Mouse (Mus musculus) leukemia stem cell, adult 10-12 weeks (primary cell): Measurements from ENCODE around the gene Vps9d1. TPM values are rescaled to one million over a fixed set of nuclear protein-coding genes. Genes with fewer than 3 reads are reported as not detected.

Source experiments
- polyA plus RNA-seq: library from polyadenylated mRNA; stranded (reverse); fragments of >175 nt; gene quantifications from 2 replicates; pipeline ENCODE4 v1.2.3, GENCODE M21; 2012; ENCODE audit warnings: low replicate concordance

Vps9d1 gene
- 114 and 146 TPM in 2 replicates for polyA plus RNA-seq

DNA sequence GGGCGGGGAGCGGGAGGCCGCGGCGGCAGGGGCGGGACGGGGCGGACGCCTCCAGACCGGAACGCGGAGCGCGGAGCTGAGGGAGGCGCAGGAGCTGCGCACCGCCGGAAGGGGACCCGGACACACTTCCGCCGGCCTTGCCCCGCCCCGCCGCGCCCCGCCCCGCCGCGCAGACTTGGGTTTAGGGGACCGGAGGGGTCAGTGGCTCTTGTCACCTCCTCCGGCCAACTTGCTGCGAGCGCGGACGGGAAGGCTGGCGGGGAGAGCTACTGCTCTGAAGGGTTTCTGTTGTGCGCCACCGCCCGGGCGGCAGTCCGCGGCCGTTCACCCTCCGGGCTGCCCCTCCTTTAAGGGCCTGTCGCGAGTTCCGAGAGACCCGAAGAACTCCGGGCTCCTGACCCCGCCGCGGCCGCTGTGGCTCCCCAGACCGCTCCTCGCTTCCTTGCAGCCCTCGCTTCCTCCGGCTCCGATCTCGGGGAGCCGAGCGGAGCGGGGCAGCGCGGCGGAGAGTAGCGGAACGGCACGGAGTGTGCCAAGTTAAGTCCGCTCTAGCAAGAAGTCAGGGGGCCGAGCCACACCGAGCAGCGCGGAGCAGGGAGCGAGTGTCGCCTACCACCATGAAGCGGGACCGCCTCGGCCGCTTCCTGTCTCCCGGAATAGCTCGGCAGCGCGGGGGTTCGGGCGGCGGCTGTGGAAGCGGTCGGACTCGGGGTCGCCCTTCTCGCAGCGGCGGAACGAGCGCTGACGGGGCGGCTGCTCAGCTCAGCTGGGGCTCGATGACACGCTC is at the start of gene Vps9d1, which contains the start of gene Zfp276:
TSS of gene Vps9d1 (minus strand) at position 250 of the 787 bp plus-strand sequence.
TSS of gene Zfp276 (plus strand) at position 97 of the 787 bp plus-strand sequence.

DNA sequence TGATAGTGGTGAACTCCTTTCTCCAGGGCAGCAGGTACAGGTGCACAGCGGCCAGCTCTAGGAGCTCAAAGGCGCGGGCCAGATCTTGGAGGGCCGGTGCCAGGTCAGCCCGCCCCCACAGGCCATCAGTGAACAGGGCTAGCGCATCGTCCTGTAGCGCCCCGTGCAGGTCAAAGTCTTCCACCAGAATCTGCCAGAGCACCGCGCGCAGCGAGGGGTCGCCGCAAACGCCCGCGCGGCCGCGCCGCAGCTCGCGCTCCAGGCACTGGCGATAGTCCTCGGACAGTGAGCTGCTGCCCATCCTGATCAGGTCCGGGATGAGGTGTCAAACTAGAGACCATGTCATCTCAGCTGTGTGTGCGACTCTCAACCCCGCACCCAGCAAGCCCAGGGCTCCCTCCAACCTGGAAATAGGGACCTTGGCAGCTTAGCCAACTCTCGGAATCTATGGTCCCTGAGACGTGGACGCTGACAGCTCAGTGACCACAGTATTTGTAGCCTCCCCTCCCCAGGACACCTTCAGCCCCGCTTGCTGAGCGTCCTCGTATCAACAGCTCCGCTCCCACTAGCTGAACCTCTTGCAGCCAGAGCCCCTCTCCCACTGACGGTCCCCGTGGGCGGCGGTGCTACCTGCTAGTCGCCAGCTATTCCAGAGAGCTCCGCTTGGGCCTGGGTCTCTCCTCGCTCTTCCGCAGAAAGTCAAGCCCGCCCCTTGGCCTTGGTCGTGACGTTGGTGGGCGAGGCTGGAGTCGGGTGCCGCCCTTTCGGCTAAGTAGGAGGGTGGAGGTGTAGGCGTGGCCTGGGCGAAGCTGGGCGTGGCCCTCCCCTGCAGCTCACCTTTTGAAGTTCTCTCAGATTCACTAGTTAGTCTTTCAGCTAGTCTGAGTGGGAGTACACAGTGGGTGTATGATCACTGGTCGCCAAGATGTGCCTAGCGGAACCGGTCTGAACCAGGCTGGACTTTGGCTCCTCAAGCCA is 18.3 kb downstream of the Vps9d1 start, which contains the start of gene Spata2l:
TSS of gene Spata2l (minus strand) at position 714 of the 978 bp plus-strand sequence.

DNA sequence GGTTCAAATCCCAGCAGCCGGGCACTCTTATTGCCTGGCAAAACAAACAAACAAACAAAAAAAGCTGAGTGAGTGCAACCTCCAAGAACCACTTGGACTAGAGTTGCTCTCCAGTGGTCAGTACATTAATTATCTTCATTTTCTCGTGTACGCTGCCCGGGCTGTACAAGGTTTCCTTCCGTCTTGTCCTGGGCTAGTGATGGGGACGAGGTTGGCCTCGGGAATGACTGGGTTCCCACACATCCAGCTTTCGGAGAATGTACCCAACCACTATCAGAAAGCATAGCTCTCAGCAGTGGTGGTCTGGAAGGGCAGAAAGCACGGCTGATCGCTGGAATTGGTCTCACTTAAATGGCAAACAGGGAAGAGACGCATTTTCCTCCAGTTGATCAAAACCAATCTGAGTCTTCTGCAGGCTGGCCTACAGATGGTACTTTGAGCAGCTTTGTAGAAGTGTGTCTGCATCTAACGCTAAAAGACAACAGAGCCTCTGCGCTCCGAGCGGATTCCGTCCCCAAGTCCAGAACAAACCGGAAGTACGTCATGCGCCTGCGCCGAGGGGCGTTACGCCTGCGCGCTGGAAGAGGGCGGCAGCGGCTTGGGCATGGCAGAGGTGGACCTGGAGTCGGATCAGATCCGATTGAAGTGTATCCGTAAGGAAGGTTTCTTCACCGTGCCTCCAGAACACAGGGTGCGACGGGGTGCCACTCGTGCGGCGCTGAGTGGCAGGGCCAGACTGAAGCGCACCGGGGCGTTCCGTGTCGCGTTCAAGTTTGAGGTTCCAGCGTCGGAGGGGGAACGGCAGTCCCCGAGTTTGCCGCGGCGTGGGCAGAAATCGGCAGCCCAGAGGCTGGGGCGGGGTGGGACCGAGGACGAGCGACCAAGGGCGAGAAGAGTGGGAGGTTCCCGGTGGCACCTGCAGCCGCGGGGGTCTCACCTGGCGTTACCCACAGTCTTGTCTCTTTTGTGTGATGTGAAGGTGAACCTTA is 29.6 kb downstream of the Vps9d1 start, which contains the start of gene Cdk10:
TSS of gene Cdk10 (plus strand) at position 565 of the 989 bp plus-strand sequence.

DNA sequence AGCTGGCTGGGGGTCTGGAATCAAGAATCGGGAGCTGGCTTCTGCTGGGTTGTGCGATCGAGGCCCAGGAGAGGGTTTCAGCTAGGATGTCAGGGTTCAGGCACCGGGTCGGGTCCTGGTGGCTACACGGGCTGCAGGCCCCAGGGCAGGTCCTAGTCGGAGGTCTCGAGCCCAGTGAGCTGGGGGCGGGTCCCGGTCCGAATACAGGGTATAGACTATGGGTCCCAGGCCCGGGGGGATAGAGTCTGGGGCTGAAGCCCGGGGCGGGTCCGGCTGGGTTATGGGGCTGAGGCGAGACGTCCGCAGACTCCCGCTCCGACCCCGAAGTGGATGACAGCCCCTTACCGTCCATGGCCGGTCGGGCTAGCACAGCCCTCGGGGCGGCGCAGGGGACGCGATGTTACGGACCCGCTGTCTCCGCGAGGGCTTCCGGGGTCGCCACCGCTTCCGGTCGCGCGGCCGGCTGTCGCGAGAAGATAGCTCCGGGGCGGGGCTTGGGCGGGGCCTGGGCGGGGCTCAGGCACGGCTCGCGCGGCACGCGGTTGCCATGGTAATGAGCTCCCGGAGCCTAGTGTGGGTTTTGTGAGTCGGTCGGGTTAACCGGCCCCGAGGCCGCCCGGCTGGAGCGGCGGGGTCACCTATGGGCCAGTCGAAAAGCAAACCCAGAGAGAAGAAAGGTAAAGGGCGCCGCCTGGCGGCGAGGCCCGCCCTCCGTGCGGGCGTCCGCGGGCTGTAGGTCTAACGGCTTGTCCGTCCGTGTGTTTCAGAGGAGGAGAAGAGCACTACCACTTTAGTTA is 41.6 kb downstream of the Vps9d1 start, which contains the start of the genes Chmp1a and Spata33:
TSS of gene Chmp1a (minus strand) at position 443 of the 797 bp plus-strand sequence.
TSS of gene Spata33 (plus strand) at position 512 of the 797 bp plus-strand sequence.

Other genes with a start within 250 kb of the Vps9d1 start
- 104 and 115 TPM in 2 replicates for gene Ankrd11, start 212.1 kb downstream of the Vps9d1 start, polyA plus RNA-seq
- 36.3 and 52.6 TPM in 2 replicates for gene Spg7, start 191.4 kb downstream of the Vps9d1 start, polyA plus RNA-seq
- 1,950 and 2,595 TPM in 2 replicates for gene Rpl13, start 152.0 kb downstream of the Vps9d1 start, polyA plus RNA-seq
- gene Cpne7, start 137.0 kb downstream of the Vps9d1 start, polyA plus RNA-seq: 0.67 and 1.0 TPM in 2 replicates
- gene Sult5a1, start 96.0 kb downstream of the Vps9d1 start, polyA plus RNA-seq: not detected in 2 replicates
- gene Dpep1, start 68.1 kb downstream of the Vps9d1 start, polyA plus RNA-seq: not detected in 2 replicates
- gene Chmp1a, start 41.6 kb downstream of the Vps9d1 start, polyA plus RNA-seq: 12.2 and 40.3 TPM in 2 replicates
- 0.13 TPM in 1 of 2 replicates, not detected in the other for gene Spata33, start 41.5 kb downstream of the Vps9d1 start, polyA plus RNA-seq
- 83.3 and 109 TPM in 2 replicates for gene Cdk10, start 29.5 kb downstream of the Vps9d1 start, polyA plus RNA-seq
- gene Spata2l, start 18.1 kb downstream of the Vps9d1 start, polyA plus RNA-seq: 1.6 and 4.9 TPM in 2 replicates
- gene Zfp276, start 153 bp downstream of the Vps9d1 start, polyA plus RNA-seq: 17.4 and 19.2 TPM in 2 replicates
- 59.7 and 102 TPM in 2 replicates for gene Fanca, start 64.2 kb upstream of the Vps9d1 start, polyA plus RNA-seq
- gene Spire2, start 78.4 kb upstream of the Vps9d1 start, polyA plus RNA-seq: 11.3 and 11.8 TPM in 2 replicates
- gene Tcf25, start 119.4 kb upstream of the Vps9d1 start, polyA plus RNA-seq: 70.8 and 102 TPM in 2 replicates
- gene Mc1r, start 152.8 kb upstream of the Vps9d1 start, polyA plus RNA-seq: 0.08 TPM in 1 of 2 replicates, not detected in the other
- gene Tubb3, start 157.1 kb upstream of the Vps9d1 start, polyA plus RNA-seq: 2.9 and 4.1 TPM in 2 replicates
- gene Def8, start 169.2 kb upstream of the Vps9d1 start, polyA plus RNA-seq: 4.7 and 24.1 TPM in 2 replicates
- gene Afg3l1, start 223.6 kb upstream of the Vps9d1 start, polyA plus RNA-seq: 15.0 and 16.4 TPM in 2 replicates